16 mouse cellular contexts compared by ENCODE assay signal in genomic region chr8:85073041-85073612, GRCm38 (mm10). TPM values are rescaled to one million over a fixed set of nuclear protein-coding genes. Genes with fewer than 3 reads are reported as not detected.
DNase-seq lines count a peak whose midpoint lies in the region; ATAC-seq and TF ChIP-seq lines count a peak whose summit lies in the region.
"Had no signal": no experiment of that assay in that cellular context is flagged by ENCODE, and none has a peak within 500 bp of the region (broad histone marks: within the 10 kb centered on the region; RNA-seq: fewer than 3 reads in every experiment).

No protein-coding gene starts in this region.

- no peaks in the 10 kb centered on the region for H3K27me3 ChIP-seq in erythroblast, embryonic 14.5 days (ENCODE audit: control insufficient read depth)
- H3K27me3 ChIP-seq in embryonic facial prominence, embryonic 10.5 days (replicated peaks; ENCODE audit: low read depth, poor library complexity, severe bottlenecking), result no peaks in the 10 kb centered on the region
- no peaks in the 10 kb centered on the region for H3K27me3 ChIP-seq in midbrain, embryonic 12.5 days

- H3K4me3 ChIP-seq in erythroblast, embryonic 14.5 days (replicated peaks), result peak overlapping the region; percentile 2
- H3K4me3 ChIP-seq in layer of hippocampus, adult 2 months, result no peak overlapping the region
- peak overlapping the region; percentile 94 for H3K4me3 ChIP-seq in embryonic facial prominence, embryonic 10.5 days
- peak overlapping the region; percentile 7; the same call in 1 of the 2 replicates for H3K4me3 ChIP-seq in midbrain, embryonic 12.5 days

- H3K4me2 ChIP-seq in midbrain, embryonic 12.5 days (replicated peaks), result peak overlapping the region; percentile 78; the same call in 1 of the 2 replicates

- no peak for ATAC-seq in erythroblast, adult 5-6 weeks (replicated peaks; ENCODE audit: low FRiP score, poor library complexity, severe bottlenecking)
- ATAC-seq in midbrain, embryonic 12.5 days (ENCODE audit: low FRiP score, low read depth), result no peak

- H3K27ac ChIP-seq in layer of hippocampus, adult 2 months, result 0 out of 2 replicates have a peak overlapping the region, but pooled peaks have one; percentile 1
- no peak overlapping the region for H3K27ac ChIP-seq in embryonic facial prominence, embryonic 10.5 days (replicated peaks)
- H3K27ac ChIP-seq in midbrain, embryonic 12.5 days (replicated peaks), result no peak overlapping the region

- 93% methylated on average over 15 of the region's 15 CpGs for WGBS in embryonic facial prominence, embryonic 10.5 days
- 94% methylated on average over 15 of the region's 15 CpGs for WGBS in midbrain, embryonic 12.5 days

- no peaks in the 10 kb centered on the region for H3K9me3 ChIP-seq in erythroblast, embryonic 14.5 days (ENCODE audit: control insufficient read depth, low read length)
- no peaks in the 10 kb centered on the region for H3K9me3 ChIP-seq in embryonic facial prominence, embryonic 10.5 days
- H3K9me3 ChIP-seq in midbrain, embryonic 12.5 days, result no peaks in the 10 kb centered on the region

- no peak for DNase-seq in layer of hippocampus, adult 2 months (ENCODE audit: low spot score in 2 of 2)
- no peak for DNase-seq in layer of hippocampus, adult 9-10 months (ENCODE audit: low spot score)
- no peak for DNase-seq in embryonic facial prominence, embryonic 10.5 days (ENCODE audit: low spot score)
- DNase-seq in urinary bladder, postnatal 14 days (ENCODE audit: low spot score), result no peak
- no peak for DNase-seq in yolk sac, embryonic 10.5 days (ENCODE audit: low spot score)
- DNase-seq: cerebellum, adult 9-11 months; gastrocnemius, postnatal 25 days; heart, postnatal 14 days; kidney, postnatal 14 days; thymus, adult 2 months had no signal

- H3K9ac ChIP-seq in midbrain, embryonic 12.5 days (replicated peaks), result no peak overlapping the region

- no peak for TF ChIP-seq CTCF in layer of hippocampus, adult 2 months (conservative IDR thresholded peaks at IDR 0.05)

- H3K36me3 ChIP-seq in erythroblast, embryonic 14.5 days (ENCODE audit: control insufficient read depth), result peaks cover 49% of the 10 kb centered on the region
- H3K36me3 ChIP-seq in embryonic facial prominence, embryonic 10.5 days (replicated peaks), result peaks cover 50% of the 10 kb centered on the region
- H3K36me3 ChIP-seq in midbrain, embryonic 12.5 days, result peaks cover 46% of the 10 kb centered on the region

- peaks cover 59% of the 10 kb centered on the region for H3K4me1 ChIP-seq in erythroblast, embryonic 14.5 days (ENCODE audit: control insufficient read depth)
- peaks cover 23% of the 10 kb centered on the region for H3K4me1 ChIP-seq in embryonic facial prominence, embryonic 10.5 days
- H3K4me1 ChIP-seq in midbrain, embryonic 12.5 days, result peaks cover 18% of the 10 kb centered on the region

RNA-seq across cellular contexts. Expression of gene Dhps, which starts 1.6 kb away (rescaled TPM):
- 2.0 and 2.1 TPM in 2 replicates for polyA plus RNA-seq in erythroblast, embryonic 14.5 days (2012)
- 12.3 and 16.1 TPM in 2 replicates for total RNA-seq in erythroblast, adult 5-6 weeks (2015; ENCODE audit: low replicate concordance)
- total RNA-seq in erythroblast, adult 5-6 weeks (2017; ENCODE audit: low replicate concordance), result 3.2 and 12.1 TPM in 2 replicates
- total RNA-seq in layer of hippocampus, adult 2 months (2021), result 10 to 100 TPM; 63.4 to 70.6 TPM
- 70.5 and 74.5 TPM in 2 replicates for polyA plus RNA-seq in embryonic facial prominence, embryonic 10.5 days (2016; fragmentation: Nextera tagmentation; extraction: Ambion mirVana)
- polyA plus RNA-seq in midbrain, embryonic 12.5 days (2016; fragmentation: Nextera tagmentation; extraction: Ambion mirVana), result 74.7 and 74.8 TPM in 2 replicates

RNA-seq across cellular contexts. Expression of gene Gm5741, which starts 5.3 kb away (rescaled TPM):
- polyA plus RNA-seq in erythroblast, embryonic 14.5 days (2012), result 0.37 TPM in 1 of 2 replicates, not detected in the other
- total RNA-seq in erythroblast, adult 5-6 weeks (2015; ENCODE audit: low replicate concordance), result not detected in 2 replicates
- total RNA-seq in erythroblast, adult 5-6 weeks (2017; ENCODE audit: low replicate concordance), result not detected in 2 replicates
- total RNA-seq in layer of hippocampus, adult 2 months (2021), result not detected
- not detected in 2 replicates for polyA plus RNA-seq in embryonic facial prominence, embryonic 10.5 days (2016; fragmentation: Nextera tagmentation; extraction: Ambion mirVana)
- 0.92 and 0.94 TPM in 2 replicates for polyA plus RNA-seq in midbrain, embryonic 12.5 days (2016; fragmentation: Nextera tagmentation; extraction: Ambion mirVana)
- total RNA-seq: adrenal gland, postnatal 4 days; gastrocnemius, postnatal 25 days; heart, postnatal 14 days; megakaryocyte progenitor cell, adult 5-6 weeks had no signal
- polyA plus RNA-seq: limb, embryonic 11.5 days had no signal

RNA-seq across cellular contexts. Expression of gene Wdr83os, which starts 7.4 kb away (rescaled TPM):
- 0.28 and 1.5 TPM in 2 replicates for polyA plus RNA-seq in erythroblast, embryonic 14.5 days (2012)
- 26.1 and 31.3 TPM in 2 replicates for total RNA-seq in erythroblast, adult 5-6 weeks (2015; ENCODE audit: low replicate concordance)
- 4.3 and 11.3 TPM in 2 replicates for total RNA-seq in erythroblast, adult 5-6 weeks (2017; ENCODE audit: low replicate concordance)
- 10 to 100 TPM; 60.8 to 66.3 TPM for total RNA-seq in layer of hippocampus, adult 2 months (2021)
- 126 and 127 TPM in 2 replicates for polyA plus RNA-seq in embryonic facial prominence, embryonic 10.5 days (2016; fragmentation: Nextera tagmentation; extraction: Ambion mirVana)
- polyA plus RNA-seq in midbrain, embryonic 12.5 days (2016; fragmentation: Nextera tagmentation; extraction: Ambion mirVana), result 114 and 119 TPM in 2 replicates

RNA-seq across cellular contexts. Expression of gene Wdr83, which starts 8.0 kb away (rescaled TPM):
- polyA plus RNA-seq in erythroblast, embryonic 14.5 days (2012), result 2.7 and 4.7 TPM in 2 replicates
- total RNA-seq in erythroblast, adult 5-6 weeks (2015; ENCODE audit: low replicate concordance), result 1.7 and 16.9 TPM in 2 replicates
- 4.9 and 6.3 TPM in 2 replicates for total RNA-seq in erythroblast, adult 5-6 weeks (2017; ENCODE audit: low replicate concordance)
- 10 to 100 TPM; 26.7 to 29.0 TPM for total RNA-seq in layer of hippocampus, adult 2 months (2021)
- 64.3 and 65.8 TPM in 2 replicates for polyA plus RNA-seq in embryonic facial prominence, embryonic 10.5 days (2016; fragmentation: Nextera tagmentation; extraction: Ambion mirVana)
- 46.6 and 54.2 TPM in 2 replicates for polyA plus RNA-seq in midbrain, embryonic 12.5 days (2016; fragmentation: Nextera tagmentation; extraction: Ambion mirVana)

RNA-seq across cellular contexts. Expression of gene Man2b1, which starts 9.9 kb away (rescaled TPM):
- polyA plus RNA-seq in erythroblast, embryonic 14.5 days (2012), result 0.13 and 0.27 TPM in 2 replicates
- 27.5 and 32.8 TPM in 2 replicates for total RNA-seq in erythroblast, adult 5-6 weeks (2015; ENCODE audit: low replicate concordance)
- 17.8 and 18.6 TPM in 2 replicates for total RNA-seq in erythroblast, adult 5-6 weeks (2017; ENCODE audit: low replicate concordance)
- 10 to 100 TPM; 32.9 to 37.5 TPM for total RNA-seq in layer of hippocampus, adult 2 months (2021)
- polyA plus RNA-seq in embryonic facial prominence, embryonic 10.5 days (2016; fragmentation: Nextera tagmentation; extraction: Ambion mirVana), result 26.1 and 27.2 TPM in 2 replicates
- 19.2 and 20.7 TPM in 2 replicates for polyA plus RNA-seq in midbrain, embryonic 12.5 days (2016; fragmentation: Nextera tagmentation; extraction: Ambion mirVana)

Comparison
In these comparisons a context has a peak if more than half of its experiments do, and no peak if none do; other contexts are left out.
1. RNA of gene Dhps, which starts 1.6 kb away (polyA plus RNA-seq): 74.7 to 74.8 TPM in midbrain, embryonic 12.5 days and 70.5 to 74.5 TPM in embryonic facial prominence, embryonic 10.5 days; 2.0 to 2.1 TPM in erythroblast, embryonic 14.5 days; every median in the first group is over 10 times any median in the second.
2. RNA of gene Wdr83os, which starts 7.4 kb away (polyA plus RNA-seq): 126 to 127 TPM in embryonic facial prominence, embryonic 10.5 days and 114 to 119 TPM in midbrain, embryonic 12.5 days; 0.28 to 1.5 TPM in erythroblast, embryonic 14.5 days; every median in the first group is over 10 times any median in the second.